Mouse (Mus musculus): ENCODE results near the gene Lnx1. TPM values are rescaled to one million over a fixed set of nuclear protein-coding genes. Genes with fewer than 3 reads are reported as not detected.
A peak's percentile ranks its signal among the peaks of the same experiment; 100 is the strongest.

Lnx1 gene
- polyA plus RNA-seq, 1 experiment from 2014 or later = 1.5 TPM

- H3K9me3 ChIP-seq = no peaks in the 10 kb centered on the region
- no peak overlapping the region for H3K4me3 ChIP-seq (replicated peaks)
- H3K27ac ChIP-seq = no peak overlapping the region
- peaks cover 7% of the 10 kb centered on the region; the same call in 1 of the 2 replicates for H3K4me1 ChIP-seq (replicated peaks)
- H3K27me3 ChIP-seq = no peaks in the 10 kb centered on the region
- no peak overlapping the region for H3K4me2 ChIP-seq
- ATAC-seq (ENCODE audit: insufficient number of reproducible peaks, insufficient read depth, low FRiP score, low TSS enrichment, low read depth) = no peak
- no peaks in the 10 kb centered on the region for H3K36me3 ChIP-seq
- H3K9ac ChIP-seq (replicated peaks) = no peak overlapping the region
- WGBS = 97% methylated on average over 5 of the region's 5 CpGs
Observed at GRCm38 (mm10) chr5:74672556-74672955, 30.2 kb downstream of the Lnx1 start.

- Histone ChIP-seq H3K4me2 (no peak overlapping the region), H3K9ac (replicated peaks) (no peak overlapping the region), H3K4me3 (replicated peaks) (no peak overlapping the region), H3K27me3 (no peaks in the 10 kb centered on the region), H3K27ac (no peak overlapping the region), H3K36me3 (no peaks in the 10 kb centered on the region), H3K4me1 (replicated peaks) (peaks cover 7% of the 10 kb centered on the region; the same call in 1 of the 2 replicates), H3K9me3 (no peaks in the 10 kb centered on the region)
- no peak for ATAC-seq (ENCODE audit: insufficient number of reproducible peaks, insufficient read depth, low FRiP score, low TSS enrichment, low read depth)
- WGBS = 78% methylated on average over 3 of the region's 3 CpGs
Observed at GRCm38 (mm10) chr5:74670877-74671276, 31.8 kb downstream of the Lnx1 start.

DNA sequence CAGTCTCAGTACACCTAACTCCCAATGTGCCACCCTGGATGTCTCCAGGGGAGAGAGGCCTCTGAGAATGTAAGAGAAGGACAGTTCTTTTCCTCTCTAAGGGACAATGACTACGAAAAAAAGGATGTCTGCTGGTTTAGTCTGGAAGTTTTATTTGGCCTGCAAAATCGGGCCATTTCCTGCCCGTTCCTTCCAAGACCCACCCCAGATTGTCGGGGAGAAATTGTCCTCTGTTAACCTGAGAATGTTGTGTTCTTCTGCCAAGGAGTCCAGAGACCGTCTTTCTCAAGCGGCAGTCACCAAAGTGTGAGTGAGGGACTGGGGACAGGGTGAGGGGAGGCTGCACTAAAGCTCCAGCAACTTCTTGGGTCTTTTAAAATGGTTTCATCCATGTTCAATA, 32.8 kb downstream of the Lnx1 start:
- no peak for ATAC-seq (ENCODE audit: insufficient number of reproducible peaks, insufficient read depth, low FRiP score, low TSS enrichment, low read depth)
- H3K4me1 ChIP-seq (replicated peaks) = peaks cover 7% of the 10 kb centered on the region; the same call in 1 of the 2 replicates
- no peak overlapping the region for H3K4me3 ChIP-seq (replicated peaks)
- no peak overlapping the region for H3K9ac ChIP-seq (replicated peaks)
- no peaks in the 10 kb centered on the region for H3K27me3 ChIP-seq
- no peak overlapping the region for H3K27ac ChIP-seq
- no peak overlapping the region for H3K4me2 ChIP-seq
- WGBS = 74% methylated on average over 6 of the region's 6 CpGs
- no peaks in the 10 kb centered on the region for H3K9me3 ChIP-seq
- H3K36me3 ChIP-seq = no peaks in the 10 kb centered on the region

DNA sequence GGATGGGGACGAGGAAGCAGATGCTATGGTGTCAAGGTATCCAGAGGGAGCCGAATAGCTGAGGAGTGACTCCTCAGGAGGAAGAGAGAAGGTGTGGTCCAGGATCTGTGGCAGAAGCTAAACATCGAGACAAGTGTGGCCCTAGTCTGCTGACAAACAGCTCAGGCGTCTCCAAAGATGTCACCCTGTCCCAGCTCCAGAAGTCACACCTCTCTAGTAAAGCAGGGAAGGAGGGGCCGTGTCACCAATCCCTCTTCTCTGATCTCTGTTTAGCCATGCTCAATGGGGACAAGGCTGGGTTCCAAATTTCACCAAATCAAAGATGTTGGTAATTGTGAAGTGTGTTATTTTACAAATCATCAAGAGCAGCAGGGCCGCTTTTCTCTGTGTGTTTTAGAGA, 33.8 kb downstream of the Lnx1 start:
- H3K4me3 ChIP-seq (replicated peaks) = no peak overlapping the region
- H3K27me3 ChIP-seq = no peaks in the 10 kb centered on the region
- H3K4me2 ChIP-seq = no peak overlapping the region
- H3K27ac ChIP-seq = no peak overlapping the region
- H3K9ac ChIP-seq (replicated peaks) = no peak overlapping the region
- H3K9me3 ChIP-seq = no peaks in the 10 kb centered on the region
- H3K36me3 ChIP-seq = no peaks in the 10 kb centered on the region
- ATAC-seq (ENCODE audit: insufficient number of reproducible peaks, insufficient read depth, low FRiP score, low TSS enrichment, low read depth) = no peak
- peaks cover 7% of the 10 kb centered on the region; the same call in 1 of the 2 replicates for H3K4me1 ChIP-seq (replicated peaks)
- whole genome bisulfite sequencing = 48% methylated on average over 6 of the region's 6 CpGs

GRCm38 (mm10) chr5:74662618-74663017, 40.1 kb downstream of the Lnx1 start:
- H3K9me3 ChIP-seq = no peaks in the 10 kb centered on the region
- H3K4me1 ChIP-seq (replicated peaks) = peaks cover 13% of the 10 kb centered on the region
- no peaks in the 10 kb centered on the region for H3K36me3 ChIP-seq
- no peaks in the 10 kb centered on the region for H3K27me3 ChIP-seq
- no peak overlapping the region for H3K4me2 ChIP-seq
- H3K9ac ChIP-seq (replicated peaks) = no peak overlapping the region
- no peak for ATAC-seq (ENCODE audit: insufficient number of reproducible peaks, insufficient read depth, low FRiP score, low TSS enrichment, low read depth)
- 32% methylated on average over 1 of the region's 1 CpGs for WGBS
- no peak overlapping the region for H3K27ac ChIP-seq
- H3K4me3 ChIP-seq (replicated peaks) = no peak overlapping the region

DNA sequence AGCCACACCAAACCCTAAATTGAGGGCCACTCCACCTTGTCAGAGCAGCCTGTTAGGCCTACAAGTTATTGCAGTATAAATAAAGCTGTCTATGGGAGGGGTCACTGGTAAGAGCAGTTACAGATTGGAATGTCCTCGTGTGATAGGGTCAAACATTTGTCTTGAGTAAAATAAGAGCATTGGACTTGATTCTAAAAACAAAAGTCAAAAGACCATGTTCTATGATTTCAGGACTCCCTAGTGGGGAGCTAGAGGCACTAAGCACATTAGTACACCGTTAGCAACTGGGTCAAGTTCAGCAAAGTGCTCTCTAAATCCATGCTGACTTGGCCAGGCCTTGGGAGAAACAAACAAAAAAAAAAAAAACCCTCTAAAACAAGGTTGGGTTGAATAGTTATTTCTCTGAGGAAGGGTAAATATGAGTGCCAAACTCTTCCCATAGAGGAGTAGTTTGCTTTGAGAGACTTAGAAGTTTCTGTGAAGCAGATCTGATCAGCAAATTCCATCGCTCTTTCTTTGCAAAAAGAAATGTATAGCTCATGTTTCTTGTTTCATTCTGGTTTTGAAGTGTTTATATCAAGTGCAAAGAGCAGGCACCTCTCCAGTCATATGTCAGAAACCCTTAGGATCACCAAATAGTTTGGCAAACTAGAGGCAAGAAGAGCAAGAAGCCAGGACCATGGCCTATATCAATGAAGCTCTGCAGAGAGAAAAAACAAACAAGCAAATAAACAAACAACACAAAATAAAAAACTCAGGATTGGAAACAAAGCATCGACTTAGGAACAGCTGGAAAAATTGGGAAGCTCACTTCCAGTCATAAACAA, 40.8 kb downstream of the Lnx1 start:
- no peaks in the 10 kb centered on the region for H3K27me3 ChIP-seq
- no peak overlapping the region for H3K4me3 ChIP-seq (replicated peaks)
- no peak overlapping the region for H3K27ac ChIP-seq
- no peak overlapping the region for H3K9ac ChIP-seq (replicated peaks)
- H3K9me3 ChIP-seq = no peaks in the 10 kb centered on the region
- H3K4me1 ChIP-seq (replicated peaks) = peaks cover 13% of the 10 kb centered on the region
- H3K4me2 ChIP-seq = no peak overlapping the region
- no peaks in the 10 kb centered on the region for H3K36me3 ChIP-seq
- no peak for ATAC-seq (ENCODE audit: insufficient number of reproducible peaks, insufficient read depth, low FRiP score, low TSS enrichment, low read depth)
- WGBS = 63% methylated on average over 4 of the region's 4 CpGs

DNA sequence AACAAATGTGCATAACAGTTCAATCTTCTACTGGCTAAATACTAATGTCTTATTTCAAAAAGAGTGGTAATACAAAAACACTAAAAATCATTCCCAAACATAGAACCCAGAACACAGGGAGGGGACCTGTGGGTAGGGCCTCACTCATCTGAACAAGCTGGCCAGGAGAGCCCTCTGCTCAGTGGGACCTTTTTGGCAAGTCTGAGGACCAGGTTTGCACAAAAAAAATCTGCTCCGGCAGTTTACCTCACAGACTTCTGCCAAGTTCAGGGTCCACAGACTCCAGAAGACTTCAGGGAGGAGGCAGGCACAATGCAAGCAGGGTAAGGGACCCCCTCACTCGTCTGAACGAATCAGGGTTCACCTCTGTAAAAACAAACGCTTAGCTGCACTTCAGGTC, 42.9 kb downstream of the Lnx1 start:
- no peak overlapping the region for H3K4me2 ChIP-seq
- H3K4me3 ChIP-seq (replicated peaks) = no peak overlapping the region
- H3K9ac ChIP-seq (replicated peaks) = no peak overlapping the region
- no peaks in the 10 kb centered on the region for H3K36me3 ChIP-seq
- WGBS = 28% methylated on average over 4 of the region's 4 CpGs
- 0 out of 2 replicates have a peak overlapping the region, but pooled peaks have one; percentile 42 for H3K27ac ChIP-seq
- H3K27me3 ChIP-seq = no peaks in the 10 kb centered on the region
- H3K4me1 ChIP-seq (replicated peaks) = peaks cover 13% of the 10 kb centered on the region
- H3K9me3 ChIP-seq = no peaks in the 10 kb centered on the region
- ATAC-seq (ENCODE audit: insufficient number of reproducible peaks, insufficient read depth, low FRiP score, low TSS enrichment, low read depth) = no peak

GRCm38 (mm10) chr5:74659281-74659680, 43.4 kb downstream of the Lnx1 start:
- Histone ChIP-seq H3K36me3 (no peaks in the 10 kb centered on the region), H3K4me3 (replicated peaks) (no peak overlapping the region), H3K4me1 (replicated peaks) (peaks cover 13% of the 10 kb centered on the region), H3K4me2 (no peak overlapping the region), H3K27me3 (no peaks in the 10 kb centered on the region), H3K9ac (replicated peaks) (no peak overlapping the region), H3K9me3 (no peaks in the 10 kb centered on the region), H3K27ac (no peak overlapping the region)
- ATAC-seq (ENCODE audit: insufficient number of reproducible peaks, insufficient read depth, low FRiP score, low TSS enrichment, low read depth) = no peak
- 87% methylated on average over 5 of the region's 5 CpGs for WGBS

- Histone ChIP-seq H3K4me1 (replicated peaks) (peaks cover 13% of the 10 kb centered on the region), H3K9ac (replicated peaks) (no peak overlapping the region), H3K27ac (no peak overlapping the region), H3K4me2 (no peak overlapping the region), H3K9me3 (no peaks in the 10 kb centered on the region), H3K36me3 (no peaks in the 10 kb centered on the region), H3K27me3 (no peaks in the 10 kb centered on the region), H3K4me3 (replicated peaks) (no peak overlapping the region)
- 65% methylated on average over 6 of the region's 6 CpGs for WGBS
- no peak for ATAC-seq (ENCODE audit: insufficient number of reproducible peaks, insufficient read depth, low FRiP score, low TSS enrichment, low read depth)
Observed at GRCm38 (mm10) chr5:74657930-74658329, 44.8 kb downstream of the Lnx1 start.

DNA sequence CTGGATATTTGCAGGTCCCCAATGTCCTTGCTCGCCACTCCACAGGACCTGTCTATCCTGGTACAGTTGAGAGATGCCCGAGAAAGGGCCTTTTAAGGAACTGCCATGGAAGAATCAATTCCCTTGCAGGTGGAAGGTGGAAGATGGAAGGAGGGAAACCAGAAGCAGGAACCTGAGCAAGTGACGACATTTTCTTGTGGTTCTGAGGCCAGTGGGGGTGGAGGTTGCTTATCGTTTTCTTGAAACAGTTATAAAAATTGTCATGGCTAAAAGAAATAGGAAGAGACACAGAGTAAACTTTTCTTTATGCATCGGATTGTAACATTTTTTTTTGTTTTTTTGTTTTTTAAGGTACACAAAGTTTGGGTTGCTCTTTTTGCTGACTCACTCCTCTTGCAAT, 46.3 kb downstream of the Lnx1 start:
- H3K4me1 ChIP-seq (replicated peaks) = peaks cover 13% of the 10 kb centered on the region
- ATAC-seq (ENCODE audit: insufficient number of reproducible peaks, insufficient read depth, low FRiP score, low TSS enrichment, low read depth) = no peak
- no peak overlapping the region for H3K4me2 ChIP-seq
- 88% methylated on average over 5 of the region's 5 CpGs for WGBS
- no peaks in the 10 kb centered on the region for H3K27me3 ChIP-seq
- no peak overlapping the region for H3K4me3 ChIP-seq (replicated peaks)
- no peaks in the 10 kb centered on the region for H3K36me3 ChIP-seq
- H3K9ac ChIP-seq (replicated peaks) = no peak overlapping the region
- H3K27ac ChIP-seq = no peak overlapping the region
- no peaks in the 10 kb centered on the region for H3K9me3 ChIP-seq

- no peaks in the 10 kb centered on the region for H3K36me3 ChIP-seq
- H3K9me3 ChIP-seq = no peaks in the 10 kb centered on the region
- H3K27ac ChIP-seq = no peak overlapping the region
- peaks cover under 1% of the 10 kb centered on the region; the same call in 1 of the 2 replicates for H3K4me1 ChIP-seq (replicated peaks)
- H3K4me3 ChIP-seq (replicated peaks) = no peak overlapping the region
- H3K27me3 ChIP-seq = no peaks in the 10 kb centered on the region
- WGBS = 83% methylated on average over 6 of the region's 6 CpGs
- no peak overlapping the region for H3K9ac ChIP-seq (replicated peaks)
- ATAC-seq (ENCODE audit: insufficient number of reproducible peaks, insufficient read depth, low FRiP score, low TSS enrichment, low read depth) = no peak
- no peak overlapping the region for H3K4me2 ChIP-seq
Observed at GRCm38 (mm10) chr5:74654527-74654926, 48.2 kb downstream of the Lnx1 start.

GRCm38 (mm10) chr5:74653766-74654165, 48.9 kb downstream of the Lnx1 start:
- no peaks in the 10 kb centered on the region for H3K27me3 ChIP-seq
- no peak for ATAC-seq (ENCODE audit: insufficient number of reproducible peaks, insufficient read depth, low FRiP score, low TSS enrichment, low read depth)
- 86% methylated on average over 10 of the region's 10 CpGs for WGBS

More at GRCm38 (mm10) chr5:74653766-74654165, 48.9 kb downstream of the Lnx1 start:
- Histone ChIP-seq H3K9me3 (no peaks in the 10 kb centered on the region), H3K36me3 (no peaks in the 10 kb centered on the region), H3K4me2 (no peak overlapping the region), H3K9ac (replicated peaks) (no peak overlapping the region), H3K4me1 (replicated peaks) (no peaks in the 10 kb centered on the region), H3K4me3 (replicated peaks) (no peak overlapping the region), H3K27ac (no peak overlapping the region)

Data from limb, embryonic 12.5 days (tissue).